Mouse (Mus musculus) liver, embryonic 11.5 days (tissue): Measurements from ENCODE around the gene Ttc7b. TPM values are rescaled to one million over a fixed set of nuclear protein-coding genes. Genes with fewer than 3 reads are reported as not detected.

Source experiments
- ATAC-seq: fragments of 200-750 bp; cut with Nextera tagmentation; replicated peaks from 2 replicates; pipeline ENCODE4 v1.8.0; 2017; ENCODE audit warnings: moderate number of reproducible peaks, mild to moderate bottlenecking, moderate TSS enrichment, moderate library complexity; ENCODE audit not compliant: low FRiP score
- DNase-seq: peaks from one replicate; pipeline ENCODE4 v3.0.0-alpha.2; 2017; ENCODE audit warnings: low spot score
- H3K27ac ChIP-seq: fragments of 300-500 bp; sonication (generic); 2 replicates; pipeline ENCODE4 v1.5.1; 2014; ENCODE audit warnings: mild to moderate bottlenecking, low read depth, low read length, control low read depth
- H3K27me3 ChIP-seq: fragments of 300-500 bp; sonication (generic); replicated peaks from 2 replicates; pipeline ENCODE4 v1.6.1; 2014; ENCODE audit warnings: low read length, mixed read lengths; ENCODE audit not compliant: control insufficient read depth, insufficient read depth
- H3K36me3 ChIP-seq: fragments of 300-500 bp; sonication (generic); 2 replicates; pipeline ENCODE4 v1.6.1; 2014; ENCODE audit warnings: mild to moderate bottlenecking, low read length, moderate library complexity, mixed read lengths; ENCODE audit not compliant: control insufficient read depth, insufficient read depth
- H3K4me1 ChIP-seq: fragments of 300-500 bp; sonication (generic); replicated peaks from 2 replicates; pipeline ENCODE4 v1.6.1; 2014; ENCODE audit warnings: low read length, mixed read lengths; ENCODE audit not compliant: control insufficient read depth, insufficient read depth
- H3K4me2 ChIP-seq: fragments of 300-500 bp; sonication (generic); 2 replicates; pipeline ENCODE4 v1.6.1; 2014; ENCODE audit warnings: mild to moderate bottlenecking, control low read depth, moderate library complexity
- H3K4me3 ChIP-seq: fragments of 300-500 bp; sonication (generic); 2 replicates; pipeline ENCODE4 v1.5.1; 2014; ENCODE audit warnings: low read depth, low read length, control low read depth
- H3K9ac ChIP-seq: fragments of 300-500 bp; sonication (generic); 2 replicates; pipeline ENCODE4 v1.6.1; 2014; ENCODE audit warnings: low read depth, low read length, control low read depth
- H3K9me3 ChIP-seq: fragments of 300-500 bp; sonication (generic); 2 replicates; pipeline ENCODE4 v1.6.1; 2016; ENCODE audit warnings: low read length, inconsistent platforms, mixed read lengths; ENCODE audit not compliant: control insufficient read depth
- WGBS: fragments of 180-500 bp; shearing (Covaris S2); extraction: QIAGEN DNeasy Blood & Tissue Kit; methylation state at CpG from one replicate; pipeline ENCODE4 v1.1.7; 2014; 5-methylcytosine and 5-hydroxymethylcytosine counted together
- polyA plus RNA-seq: library from polyadenylated mRNA; unstranded; fragments of >200 nt; fragmentation: Nextera tagmentation; extraction: Ambion mirVana; gene quantifications from 2 replicates; pipeline ENCODE4 v1.2.1, GENCODE M21; 2014

Gene Ttc7b
- polyA plus RNA-seq, 1 experiment from 2014 or later: 6.2 TPM

DNA sequence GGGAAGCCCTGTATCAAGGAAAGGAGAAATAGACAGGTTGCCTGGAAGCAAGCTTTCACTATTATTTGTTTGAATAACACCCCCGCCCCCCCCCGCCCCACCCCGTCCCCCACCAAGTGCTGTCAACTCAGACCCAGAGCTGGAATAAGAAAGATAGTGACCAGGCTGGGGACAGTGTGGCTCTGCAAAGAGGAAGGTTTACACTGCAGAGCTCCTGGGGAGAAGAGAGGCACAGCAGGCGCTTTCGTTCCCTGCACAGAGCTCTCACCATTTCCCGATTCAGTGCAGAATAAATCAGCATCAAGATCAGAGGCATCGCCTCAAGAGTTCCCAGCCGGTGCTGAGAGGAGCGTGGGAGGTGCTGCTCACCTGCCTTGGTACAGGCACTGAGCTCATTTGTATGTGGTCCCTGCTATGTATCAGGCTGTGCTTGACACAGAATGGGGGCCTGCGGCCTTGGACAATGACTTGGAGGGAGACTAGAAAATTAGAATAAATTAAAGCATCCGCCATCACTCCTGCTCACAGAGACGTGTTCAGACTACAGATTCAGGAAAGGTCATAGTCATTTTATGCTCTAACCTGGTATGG lies 206.7 kb downstream of the Ttc7b start:
- no peak for ATAC-seq
- 72% methylated on average over 12 of the region's 12 CpGs for WGBS
- H3K4me3 ChIP-seq: no peak overlapping the region
- H3K4me1 ChIP-seq: no peaks in the 10 kb centered on the region
- no peak overlapping the region for H3K27ac ChIP-seq
- no peaks in the 10 kb centered on the region for H3K27me3 ChIP-seq
- no peak for DNase-seq
- H3K9ac ChIP-seq: no peak overlapping the region
- H3K36me3 ChIP-seq: no peaks in the 10 kb centered on the region
- H3K4me2 ChIP-seq: no peak overlapping the region
- no peaks in the 10 kb centered on the region for H3K9me3 ChIP-seq

- no peak for ATAC-seq
- WGBS: 73% methylated on average over 6 of the region's 6 CpGs
- no peak overlapping the region for H3K27ac ChIP-seq
Measured at GRCm38 (mm10) chr12:100313209-100313608, 207.4 kb downstream of the Ttc7b start.

GRCm38 (mm10) chr12:100310471-100311392 lies 209.9 kb downstream of the Ttc7b start:
- 67% methylated on average over 6 of the region's 6 CpGs for WGBS
- no peak for ATAC-seq
- H3K4me2 ChIP-seq: no peak overlapping the region
- no peak overlapping the region for H3K27ac ChIP-seq
- H3K36me3 ChIP-seq: no peaks in the 10 kb centered on the region
- H3K27me3 ChIP-seq: no peaks in the 10 kb centered on the region
- H3K4me3 ChIP-seq: no peak overlapping the region
- no peak overlapping the region for H3K9ac ChIP-seq
- DNase-seq: no peak
- H3K4me1 ChIP-seq: no peaks in the 10 kb centered on the region
- H3K9me3 ChIP-seq: no peaks in the 10 kb centered on the region

More at GRCm38 (mm10) chr12:100313209-100313608, 207.4 kb downstream of the Ttc7b start:
- H3K4me1 ChIP-seq: no peaks in the 10 kb centered on the region
- no peaks in the 10 kb centered on the region for H3K27me3 ChIP-seq
- no peaks in the 10 kb centered on the region for H3K9me3 ChIP-seq
- no peaks in the 10 kb centered on the region for H3K36me3 ChIP-seq
- no peak overlapping the region for H3K9ac ChIP-seq
- no peak overlapping the region for H3K4me3 ChIP-seq
- H3K4me2 ChIP-seq: no peak overlapping the region
- no peak for DNase-seq

DNA sequence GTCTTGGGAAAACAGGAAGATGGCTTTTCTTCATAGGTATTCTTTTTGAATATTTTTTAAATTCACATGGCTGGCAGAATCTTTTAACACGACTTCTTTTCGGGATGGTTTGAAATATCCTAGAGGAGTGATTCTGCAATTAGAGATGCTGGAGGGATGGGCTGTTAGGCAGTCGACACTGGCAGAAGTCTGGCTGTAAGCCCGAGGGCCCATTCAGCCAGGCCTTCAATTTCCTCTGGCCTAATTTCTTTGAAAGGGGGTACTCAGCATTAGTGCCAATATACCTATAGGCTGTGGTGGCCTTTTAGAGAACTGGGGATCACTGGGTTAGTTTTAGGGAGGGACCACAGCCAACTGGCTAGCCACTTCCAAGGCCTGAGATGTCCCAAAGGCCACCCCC lies 211.4 kb downstream of the Ttc7b start:
- Histone ChIP-seq H3K27me3 (no peaks in the 10 kb centered on the region), H3K4me2 (no peak overlapping the region), H3K4me1 (no peaks in the 10 kb centered on the region), H3K36me3 (no peaks in the 10 kb centered on the region), H3K9ac (no peak overlapping the region), H3K27ac (no peak overlapping the region), H3K4me3 (no peak overlapping the region), H3K9me3 (no peaks in the 10 kb centered on the region)
- no peak for ATAC-seq
- DNase-seq: no peak
- 76% methylated on average over 4 of the region's 4 CpGs for WGBS

- Histone ChIP-seq H3K4me1 (no peaks in the 10 kb centered on the region), H3K4me2 (no peak overlapping the region), H3K27me3 (no peaks in the 10 kb centered on the region), H3K36me3 (no peaks in the 10 kb centered on the region), H3K9me3 (no peaks in the 10 kb centered on the region), H3K27ac (no peak overlapping the region), H3K4me3 (no peak overlapping the region), H3K9ac (no peak overlapping the region)
- 66% methylated on average over 8 of the region's 8 CpGs for WGBS
- no peak for ATAC-seq
- DNase-seq: no peak
Measured at GRCm38 (mm10) chr12:100307501-100308260, 212.9 kb downstream of the Ttc7b start.

GRCm38 (mm10) chr12:100306336-100306735 lies 214.3 kb downstream of the Ttc7b start:
- ATAC-seq (no peak), DNase-seq (no peak)
- no peak overlapping the region for H3K4me3 ChIP-seq
- no peak overlapping the region for H3K27ac ChIP-seq
- H3K9ac ChIP-seq: no peak overlapping the region
- no peaks in the 10 kb centered on the region for H3K27me3 ChIP-seq
- H3K4me1 ChIP-seq: no peaks in the 10 kb centered on the region
- no peak overlapping the region for H3K4me2 ChIP-seq
- peaks cover 2% of the 10 kb centered on the region; the same call in 1 of the 2 replicates for H3K36me3 ChIP-seq
- no peaks in the 10 kb centered on the region for H3K9me3 ChIP-seq
- WGBS: 68% methylated on average over 1 of the region's 1 CpGs

GRCm38 (mm10) chr12:100305051-100305673 lies 215.5 kb downstream of the Ttc7b start:
- Histone ChIP-seq H3K4me3 (no peak overlapping the region), H3K27me3 (no peaks in the 10 kb centered on the region), H3K4me1 (no peaks in the 10 kb centered on the region), H3K9ac (no peak overlapping the region), H3K9me3 (no peaks in the 10 kb centered on the region), H3K27ac (no peak overlapping the region), H3K36me3 (peaks cover 5% of the 10 kb centered on the region; the same call in 1 of the 2 replicates), H3K4me2 (no peak overlapping the region)
- WGBS: 78% methylated on average over 4 of the region's 4 CpGs
- ATAC-seq: no peak
- no peak for DNase-seq

DNA sequence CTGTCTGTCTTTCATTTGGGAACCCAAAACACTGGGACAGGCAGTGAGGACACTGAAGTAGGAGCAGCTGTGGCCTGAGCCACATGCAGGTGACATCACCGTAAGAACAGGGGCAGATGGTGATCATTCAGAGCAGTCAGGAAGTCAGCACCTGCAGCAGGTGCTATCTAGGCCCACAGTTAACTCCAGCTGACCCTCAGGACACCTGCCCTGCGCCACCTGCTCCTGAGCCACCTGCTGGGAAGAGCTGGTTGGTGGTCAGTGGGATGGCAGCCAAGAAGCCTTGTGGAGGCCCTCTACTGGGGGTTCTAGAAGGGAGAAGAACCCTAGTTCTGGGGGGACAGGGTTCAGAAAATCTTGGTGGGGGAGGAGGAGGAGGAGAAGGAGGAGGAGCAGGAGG lies 216.3 kb downstream of the Ttc7b start:
- H3K9ac ChIP-seq: no peak overlapping the region
- H3K4me3 ChIP-seq: no peak overlapping the region
- peaks cover 5% of the 10 kb centered on the region; the same call in 1 of the 2 replicates for H3K36me3 ChIP-seq
- no peak overlapping the region for H3K4me2 ChIP-seq
- ATAC-seq (no peak), DNase-seq (no peak)
- WGBS: 95% methylated on average over 2 of the region's 2 CpGs
- H3K4me1 ChIP-seq: no peaks in the 10 kb centered on the region
- H3K9me3 ChIP-seq: no peaks in the 10 kb centered on the region
- H3K27me3 ChIP-seq: no peaks in the 10 kb centered on the region
- no peak overlapping the region for H3K27ac ChIP-seq
